Mouse (Mus musculus): Measurements from ENCODE around the gene Rabl6. TPM values are rescaled to one million over a fixed set of nuclear protein-coding genes. Genes with fewer than 3 reads are reported as not detected.

Rabl6 gene
- polyA plus RNA-seq, 1 experiment from 2014 or later = 42.1 TPM

- H3K27me3 ChIP-seq (ENCODE audit: control insufficient read depth, insufficient read depth, low read length) = no peaks in the 10 kb centered on the region
- no peak overlapping the region for H3K27ac ChIP-seq (replicated peaks in 1 of 2; ENCODE audit: control insufficient read depth in 1 of 2, insufficient read depth in 1 of 2, low read depth in 2 of 2, low read length in 2 of 2)
- peaks cover 4 to 11% of the 10 kb centered on the region in 2 experiments for H3K4me1 ChIP-seq (ENCODE audit: control insufficient read depth in 2 of 2, insufficient read depth in 2 of 2, low read length in 2 of 2)
- H3K4me3 ChIP-seq (ENCODE audit: control insufficient read depth in 1 of 2, insufficient read depth in 1 of 2, low read depth in 1 of 2, low read length in 2 of 2) = no peak overlapping the region
- no peak overlapping the region for H3K4me2 ChIP-seq (ENCODE audit: low read length)
- ATAC-seq (ENCODE audit: insufficient number of reproducible peaks, insufficient read depth, low FRiP score, low read depth) = no peak
- H3K36me3 ChIP-seq (ENCODE audit: control insufficient read depth, insufficient read depth, low read length) = peaks cover 32% of the 10 kb centered on the region
- 85% methylated on average over 10 of the region's 10 CpGs for WGBS
- H3K9me3 ChIP-seq (ENCODE audit: control insufficient read depth, low read length) = no peaks in the 10 kb centered on the region
- H3K9ac ChIP-seq (ENCODE audit: low read length) = no peak overlapping the region
These were observed 66.5 kb downstream of the Rabl6 start for GRCm38 (mm10) chr2:25541644-25542367.

- no peak for ATAC-seq (ENCODE audit: insufficient number of reproducible peaks, insufficient read depth, low FRiP score, low read depth)
- Histone ChIP-seq H3K4me3 (ENCODE audit: control insufficient read depth in 1 of 2, insufficient read depth in 1 of 2, low read depth in 1 of 2, low read length in 2 of 2) (no peak overlapping the region), H3K9me3 (ENCODE audit: control insufficient read depth, low read length) (no peaks in the 10 kb centered on the region), H3K4me1 (ENCODE audit: control insufficient read depth in 2 of 2, insufficient read depth in 2 of 2, low read length in 2 of 2) (peaks cover 0 to 9% of the 10 kb centered on the region in 2 experiments; a peak in 2 of 4 replicates), H3K27me3 (ENCODE audit: control insufficient read depth, insufficient read depth, low read length) (no peaks in the 10 kb centered on the region), H3K27ac (replicated peaks in 1 of 2; ENCODE audit: control insufficient read depth in 1 of 2, insufficient read depth in 1 of 2, low read depth in 2 of 2, low read length in 2 of 2) (no peak overlapping the region), H3K4me2 (ENCODE audit: low read length) (no peak overlapping the region), H3K9ac (ENCODE audit: low read length) (no peak overlapping the region), H3K36me3 (ENCODE audit: control insufficient read depth, insufficient read depth, low read length) (peaks cover 45% of the 10 kb centered on the region)
- WGBS = 97% methylated on average over 4 of the region's 4 CpGs
These were observed 67.8 kb downstream of the Rabl6 start for GRCm38 (mm10) chr2:25540541-25540948.

- ATAC-seq (ENCODE audit: insufficient number of reproducible peaks, insufficient read depth, low FRiP score, low read depth) = no peak
- Histone ChIP-seq H3K4me3 (ENCODE audit: control insufficient read depth in 1 of 2, insufficient read depth in 1 of 2, low read depth in 1 of 2, low read length in 2 of 2) (no peak overlapping the region), H3K4me2 (ENCODE audit: low read length) (no peak overlapping the region), H3K9me3 (ENCODE audit: control insufficient read depth, low read length) (no peaks in the 10 kb centered on the region), H3K4me1 (ENCODE audit: control insufficient read depth in 2 of 2, insufficient read depth in 2 of 2, low read length in 2 of 2) (peaks cover 0 to 8% of the 10 kb centered on the region in 2 experiments; a peak in 1 of 4 replicates), H3K27ac (replicated peaks in 1 of 2; ENCODE audit: control insufficient read depth in 1 of 2, insufficient read depth in 1 of 2, low read depth in 2 of 2, low read length in 2 of 2) (no peak overlapping the region), H3K9ac (ENCODE audit: low read length) (no peak overlapping the region), H3K36me3 (ENCODE audit: control insufficient read depth, insufficient read depth, low read length) (peaks cover 69% of the 10 kb centered on the region), H3K27me3 (ENCODE audit: control insufficient read depth, insufficient read depth, low read length) (no peaks in the 10 kb centered on the region)
- 65% methylated on average over 8 of the region's 8 CpGs for WGBS
These were observed 71.8 kb downstream of the Rabl6 start for GRCm38 (mm10) chr2:25536531-25536930.

- peaks cover 82% of the 10 kb centered on the region for H3K36me3 ChIP-seq (ENCODE audit: control insufficient read depth, insufficient read depth, low read length)
- no peaks in the 10 kb centered on the region for H3K9me3 ChIP-seq (ENCODE audit: control insufficient read depth, low read length)
- H3K9ac ChIP-seq (ENCODE audit: low read length) = no peak overlapping the region
- no peak overlapping the region for H3K4me3 ChIP-seq (ENCODE audit: control insufficient read depth in 1 of 2, insufficient read depth in 1 of 2, low read depth in 1 of 2, low read length in 2 of 2)
- 90% methylated on average over 2 of the region's 2 CpGs for WGBS
- no peak overlapping the region for H3K27ac ChIP-seq (replicated peaks in 1 of 2; ENCODE audit: control insufficient read depth in 1 of 2, insufficient read depth in 1 of 2, low read depth in 2 of 2, low read length in 2 of 2)
- no peak for ATAC-seq (ENCODE audit: insufficient number of reproducible peaks, insufficient read depth, low FRiP score, low read depth)
- H3K27me3 ChIP-seq (ENCODE audit: control insufficient read depth, insufficient read depth, low read length) = no peaks in the 10 kb centered on the region
- H3K4me2 ChIP-seq (ENCODE audit: low read length) = no peak overlapping the region
- H3K4me1 ChIP-seq (ENCODE audit: control insufficient read depth in 2 of 2, insufficient read depth in 2 of 2, low read length in 2 of 2) = peaks cover 0 to 8% of the 10 kb centered on the region in 2 experiments; a peak in 1 of 4 replicates
These were observed 73.5 kb downstream of the Rabl6 start for GRCm38 (mm10) chr2:25534866-25535182.

- Histone ChIP-seq H3K9me3 (ENCODE audit: control insufficient read depth, low read length) (no peaks in the 10 kb centered on the region), H3K4me2 (ENCODE audit: low read length) (no peak overlapping the region), H3K27ac (replicated peaks in 1 of 2; ENCODE audit: control insufficient read depth in 1 of 2, insufficient read depth in 1 of 2, low read depth in 2 of 2, low read length in 2 of 2) (no peak overlapping the region), H3K36me3 (ENCODE audit: control insufficient read depth, insufficient read depth, low read length) (peaks cover 87% of the 10 kb centered on the region), H3K9ac (ENCODE audit: low read length) (no peak overlapping the region), H3K4me1 (ENCODE audit: control insufficient read depth in 2 of 2, insufficient read depth in 2 of 2, low read length in 2 of 2) (peaks cover 0 to 8% of the 10 kb centered on the region in 2 experiments; a peak in 1 of 4 replicates), H3K4me3 (ENCODE audit: control insufficient read depth in 1 of 2, insufficient read depth in 1 of 2, low read depth in 1 of 2, low read length in 2 of 2) (no peak overlapping the region), H3K27me3 (ENCODE audit: control insufficient read depth, insufficient read depth, low read length) (no peaks in the 10 kb centered on the region)
- peak; percentile 41; the same call in 1 of the 2 replicates for ATAC-seq (ENCODE audit: insufficient number of reproducible peaks, insufficient read depth, low FRiP score, low read depth)
- 64% methylated on average over 3 of the region's 3 CpGs for WGBS
These were observed 74.0 kb downstream of the Rabl6 start for GRCm38 (mm10) chr2:25534178-25534865.

GRCm38 (mm10) chr2:25533707-25534106 lies 74.6 kb downstream of the Rabl6 start:
- Histone ChIP-seq H3K4me2 (ENCODE audit: low read length) (no peak overlapping the region), H3K36me3 (ENCODE audit: control insufficient read depth, insufficient read depth, low read length) (peaks cover 92% of the 10 kb centered on the region), H3K27me3 (ENCODE audit: control insufficient read depth, insufficient read depth, low read length) (no peaks in the 10 kb centered on the region), H3K27ac (replicated peaks in 1 of 2; ENCODE audit: control insufficient read depth in 1 of 2, insufficient read depth in 1 of 2, low read depth in 2 of 2, low read length in 2 of 2) (no peak overlapping the region), H3K9ac (ENCODE audit: low read length) (no peak overlapping the region), H3K4me1 (ENCODE audit: control insufficient read depth in 2 of 2, insufficient read depth in 2 of 2, low read length in 2 of 2) (peaks cover 0 to 8% of the 10 kb centered on the region in 2 experiments; a peak in 1 of 4 replicates), H3K4me3 (ENCODE audit: control insufficient read depth in 1 of 2, insufficient read depth in 1 of 2, low read depth in 1 of 2, low read length in 2 of 2) (no peak overlapping the region), H3K9me3 (ENCODE audit: control insufficient read depth, low read length) (no peaks in the 10 kb centered on the region)
- 85% methylated on average over 2 of the region's 2 CpGs for WGBS
- no peak for ATAC-seq (ENCODE audit: insufficient number of reproducible peaks, insufficient read depth, low FRiP score, low read depth)
